Mouse (Mus musculus): Measurements from ENCODE around the gene 4930447C04Rik.

Gene 4930447C04Rik

DNA sequence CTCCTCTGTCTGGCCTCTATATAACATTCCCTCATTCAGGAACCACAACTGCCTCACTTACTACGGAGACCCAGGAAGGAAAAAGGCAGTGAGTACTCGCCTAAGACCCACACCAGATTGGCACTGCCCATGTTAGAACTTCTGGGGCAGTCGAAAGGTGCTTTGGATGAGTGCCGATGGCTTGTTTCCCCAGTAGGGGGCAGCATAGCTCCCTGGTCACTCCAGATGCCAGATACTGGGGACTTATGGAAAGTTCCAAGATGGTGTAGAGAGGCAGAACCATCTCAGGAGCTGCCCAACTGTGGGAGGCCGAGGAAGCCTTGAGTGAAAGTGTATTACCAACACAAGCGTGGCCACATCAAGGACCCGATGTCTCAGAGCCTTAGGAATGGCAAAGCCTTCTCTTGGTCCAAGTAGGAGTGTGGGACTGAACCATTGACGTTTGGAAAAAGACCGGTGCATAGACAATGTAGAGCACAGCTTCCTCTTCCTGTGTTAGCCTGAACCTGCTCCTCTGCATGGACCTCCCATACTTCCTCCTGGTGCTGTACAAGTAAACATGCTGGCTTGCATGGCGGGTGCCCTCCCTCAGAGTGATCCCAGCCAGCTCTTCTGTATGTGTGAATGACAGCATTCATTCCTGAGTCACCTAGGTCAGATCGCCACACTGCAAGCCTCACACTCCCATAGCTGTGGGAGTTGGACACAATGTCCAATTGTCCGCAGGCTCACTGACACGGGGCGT, 105.6 kb downstream of the 4930447C04Rik start:
- no peak for DNase-seq

DNA sequence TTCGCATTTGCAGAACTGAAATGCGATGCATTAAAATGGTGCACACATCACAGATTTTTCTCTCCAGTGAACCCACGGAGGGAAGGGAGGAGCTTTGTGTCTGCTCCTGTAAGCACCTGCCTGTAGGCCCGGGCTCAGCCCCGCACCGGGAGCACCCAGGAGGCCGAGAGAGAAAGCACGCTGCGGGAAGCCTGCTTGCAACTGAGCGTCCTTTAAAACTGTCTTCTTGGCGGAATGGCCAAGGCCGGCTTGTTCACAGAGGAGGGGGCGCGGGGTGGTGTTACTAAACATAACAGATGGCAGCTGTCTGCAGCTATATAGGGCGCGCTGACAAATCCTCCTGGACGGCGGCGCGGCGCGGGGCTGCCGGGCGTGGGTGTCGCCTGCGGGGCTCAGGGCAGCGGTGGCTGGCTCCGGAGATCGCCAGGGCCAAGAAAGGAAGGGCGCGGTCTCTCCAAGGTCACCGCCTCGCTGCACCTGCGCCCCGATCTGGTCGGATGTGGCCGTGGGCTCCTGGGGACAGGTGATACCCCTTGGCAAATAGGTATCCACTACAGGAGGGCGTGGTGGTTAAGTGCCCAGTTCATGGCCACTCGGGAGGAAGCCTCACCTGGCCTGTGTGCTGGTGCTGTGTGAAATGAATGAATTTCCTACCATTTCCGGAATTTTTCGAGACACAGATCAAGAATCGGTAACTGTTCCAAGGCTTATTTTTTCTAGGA, 108.7 kb downstream of the 4930447C04Rik start:
- no peak for DNase-seq

Measured in kidney, adult 11 months (tissue).